Comparison of ENCODE assay signal across 8 mouse cellular contexts in genomic region chr19:8735389-8736159, GRCm38 (mm10). TPM values are rescaled to one million over a fixed set of nuclear protein-coding genes. Genes with fewer than 3 reads are reported as not detected.
A peak's percentile ranks its signal among the peaks of the same experiment; 100 is the strongest.
DNase-seq lines count a peak whose midpoint lies in the region; ATAC-seq and TF ChIP-seq lines count a peak whose summit lies in the region.

Gene Wdr74, plus strand, starts transcription at chr19:8735827.

- peak within 1 kb of the TSS; percentile 88 for H3K27ac ChIP-seq in embryonic facial prominence, embryonic 10.5 days (replicated peaks)
- peak within 1 kb of the TSS; percentile 74 for H3K27ac ChIP-seq in intestine, postnatal 0 days (ENCODE audit: low read depth, low read length)
- peak within 1 kb of the TSS; percentile 83 for H3K27ac ChIP-seq in midbrain, embryonic 10.5 days (replicated peaks)

- intact Hi-C loops in left cerebral cortex, postnatal 36 days (cut with DNase I): no loop called here

- H3K4me3 ChIP-seq in embryonic facial prominence, embryonic 10.5 days: peak within 1 kb of the TSS; percentile 96
- peak within 1 kb of the TSS; percentile 94 for H3K4me3 ChIP-seq in intestine, postnatal 0 days (ENCODE audit: low read depth, low read length)
- peak within 1 kb of the TSS; percentile 87 for H3K4me3 ChIP-seq in midbrain, embryonic 10.5 days

- H3K27me3 ChIP-seq in embryonic facial prominence, embryonic 10.5 days (replicated peaks; ENCODE audit: low read depth, poor library complexity, severe bottlenecking): no peaks in the 10 kb centered on the region
- H3K27me3 ChIP-seq in intestine, postnatal 0 days (replicated peaks; ENCODE audit: control insufficient read depth, insufficient read depth, low read length): no peaks in the 10 kb centered on the region
- no peaks in the 10 kb centered on the region for H3K27me3 ChIP-seq in midbrain, embryonic 10.5 days (ENCODE audit: low read depth, poor library complexity, severe bottlenecking)

- ATAC-seq in intestine, postnatal 0 days: peak; percentile 87

- peak; percentile 96 for DNase-seq in adrenal gland, postnatal 10 days
- DNase-seq in embryonic facial prominence, embryonic 10.5 days (ENCODE audit: low spot score): peak; percentile 92
- DNase-seq in gonadal fat pad, adult 2 months (ENCODE audit: low read depth): no peak
- DNase-seq in left cerebral cortex, postnatal 36 days (ENCODE audit: low spot score in 2 of 2): peak; percentile 94
- peak; percentile 91 for DNase-seq in midbrain, embryonic 10.5 days (ENCODE audit: low spot score)
- peak; percentile 92 for DNase-seq in right cerebral cortex, postnatal 36 days (ENCODE audit: low spot score in 2 of 2)
- DNase-seq in urinary bladder, postnatal 4 days (ENCODE audit: low spot score in 2 of 2): peak; percentile 87 to 92

- no peaks in the 10 kb centered on the region for H3K9me3 ChIP-seq in embryonic facial prominence, embryonic 10.5 days
- no peaks in the 10 kb centered on the region for H3K9me3 ChIP-seq in intestine, postnatal 0 days (ENCODE audit: control insufficient read depth)
- no peaks in the 10 kb centered on the region for H3K9me3 ChIP-seq in midbrain, embryonic 10.5 days (replicated peaks)

- peak within 1 kb of the TSS; percentile 71 for H3K9ac ChIP-seq in intestine, postnatal 0 days (ENCODE audit: low read depth, low read length)

- H3K36me3 ChIP-seq in embryonic facial prominence, embryonic 10.5 days (replicated peaks): peaks cover 35% of the 10 kb centered on the region
- peaks cover 27% of the 10 kb centered on the region for H3K36me3 ChIP-seq in intestine, postnatal 0 days (ENCODE audit: control insufficient read depth, insufficient read depth)
- H3K36me3 ChIP-seq in midbrain, embryonic 10.5 days: peaks cover 37% of the 10 kb centered on the region

- no peak for TF ChIP-seq CTCF in intestine, postnatal 0 days (IDR thresholded peaks at IDR 0.05; ENCODE audit: low read depth)

- peaks cover 15% of the 10 kb centered on the region for H3K4me1 ChIP-seq in embryonic facial prominence, embryonic 10.5 days
- no peaks in the 10 kb centered on the region for H3K4me1 ChIP-seq in intestine, postnatal 0 days (replicated peaks; ENCODE audit: control insufficient read depth, insufficient read depth, low read length)
- H3K4me1 ChIP-seq in midbrain, embryonic 10.5 days: peaks cover 21% of the 10 kb centered on the region

- H3K4me2 ChIP-seq in intestine, postnatal 0 days (replicated peaks; ENCODE audit: low read depth): peak within 1 kb of the TSS; percentile 95

- WGBS in embryonic facial prominence, embryonic 10.5 days: 1% methylated on average over 32 of the region's 32 CpGs
- under 1% methylated on average over 32 of the region's 32 CpGs for WGBS in intestine, postnatal 0 days
- under 1% methylated on average over 32 of the region's 32 CpGs for WGBS in midbrain, embryonic 10.5 days

RNA-seq across cellular contexts. Expression of gene Wdr74, which starts in this region (rescaled TPM):
- total RNA-seq in adrenal gland, postnatal 10 days (2021): 10 to 100 TPM; 51.1 to 58.8 TPM
- 117 and 127 TPM in 2 replicates for polyA plus RNA-seq in embryonic facial prominence, embryonic 10.5 days (2016; fragmentation: Nextera tagmentation; extraction: Ambion mirVana)
- 30.1 and 32.2 TPM in 2 replicates for polyA plus RNA-seq in gonadal fat pad, adult 2 months (2012; rRNA removed)
- polyA plus RNA-seq in intestine, postnatal 0 days (2015; fragmentation: Nextera tagmentation; extraction: Ambion mirVana): 32.8 and 33.4 TPM in 2 replicates
- total RNA-seq in left cerebral cortex, postnatal 36 days (2021): 10 to 100 TPM; 50.8 to 55.2 TPM
- 105 and 121 TPM in 2 replicates for polyA plus RNA-seq in midbrain, embryonic 10.5 days (2016; fragmentation: Nextera tagmentation; extraction: Ambion mirVana)
